Mouse (Mus musculus) embryonic facial prominence, embryonic 15.5 days (tissue): ENCODE data around the gene Mgea5. TPM values are rescaled to one million over a fixed set of nuclear protein-coding genes. Genes with fewer than 3 reads are reported as not detected.

Experiments used
- ATAC-seq: fragments of 200-750 bp; cut with Nextera tagmentation; 2 replicates; pipeline ENCODE4 v1.8.0; 2017; ENCODE audit warnings: low read depth, moderate TSS enrichment; ENCODE audit not compliant: insufficient number of reproducible peaks, low FRiP score, low TSS enrichment
- H3K27ac ChIP-seq: fragments of 300-500 bp; sonication (generic); replicated peaks from 2 replicates; pipeline ENCODE4 v1.5.1; 2015; ENCODE audit warnings: mild to moderate bottlenecking, inconsistent platforms
- H3K27me3 ChIP-seq: fragments of 300-500 bp; sonication (generic); 2 replicates; pipeline ENCODE4 v1.6.1; 2015; ENCODE audit warnings: inconsistent platforms
- H3K36me3 ChIP-seq: fragments of 300-500 bp; sonication (generic); 2 replicates; pipeline ENCODE4 v1.6.1; 2015; ENCODE audit warnings: mild to moderate bottlenecking, inconsistent platforms
- H3K4me1 ChIP-seq: fragments of 300-500 bp; sonication (generic); 2 replicates; pipeline ENCODE4 v1.6.1; 2015; ENCODE audit warnings: inconsistent platforms
- H3K4me2 ChIP-seq: fragments of 300-500 bp; sonication (generic); replicated peaks from 2 replicates; pipeline ENCODE4 v1.6.1; 2015; ENCODE audit warnings: mild to moderate bottlenecking, inconsistent platforms
- H3K4me3 ChIP-seq: fragments of 300-500 bp; sonication (generic); replicated peaks from 2 replicates; pipeline ENCODE4 v1.5.1; 2015; ENCODE audit warnings: mild to moderate bottlenecking, inconsistent platforms
- H3K9ac ChIP-seq: fragments of 300-500 bp; sonication (generic); 2 replicates; pipeline ENCODE4 v1.6.1; 2015; ENCODE audit warnings: inconsistent platforms
- H3K9me3 ChIP-seq: fragments of 300-500 bp; sonication (generic); replicated peaks from 2 replicates; pipeline ENCODE4 v1.6.1; 2016; ENCODE audit warnings: inconsistent platforms
- WGBS: fragments of 180-500 bp; shearing (Covaris S2); methylation state at CpG from one replicate; pipeline ENCODE4 v1.1.7; 2015; 5-methylcytosine and 5-hydroxymethylcytosine counted together
- polyA plus RNA-seq: library from polyadenylated mRNA; unstranded; fragments of >200 nt; fragmentation: Nextera tagmentation; extraction: Ambion mirVana; gene quantifications from 2 replicates; pipeline ENCODE4 v1.2.1, GENCODE M21; 2015

Mgea5 gene
- polyA plus RNA-seq, 1 experiment from 2014 or later: 55.9 TPM

DNA sequence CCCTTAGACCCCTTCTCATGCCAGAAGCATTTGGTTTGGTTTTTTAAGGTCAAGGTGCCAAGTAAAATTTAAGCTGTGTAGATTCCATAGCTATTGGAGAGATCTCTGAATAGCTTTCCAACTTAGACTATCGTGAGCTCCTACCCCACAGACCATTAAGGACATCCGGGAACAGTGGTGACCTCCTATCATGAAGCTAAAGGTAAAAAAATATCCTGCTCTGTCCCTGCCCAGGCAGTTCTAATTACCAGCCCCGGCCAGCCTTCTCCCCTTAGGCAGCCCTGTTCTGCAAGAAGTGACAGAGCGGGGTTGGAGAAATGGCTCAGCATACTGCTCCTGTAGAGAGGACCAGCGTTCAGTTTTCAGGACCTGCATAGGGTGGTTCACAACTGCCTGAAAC, 45.1 kb downstream of the Mgea5 start:
- peaks cover 39% of the 10 kb centered on the region for H3K4me1 ChIP-seq

GRCm38 (mm10) chr19:45737846-45738484, 45.7 kb downstream of the Mgea5 start:
- Histone ChIP-seq H3K4me2 (peak overlapping the region; percentile 59; the same call in 1 of the 2 replicates), H3K27ac (no peak overlapping the region), H3K4me3 (no peak overlapping the region), H3K9ac (no peak overlapping the region), H3K27me3 (peaks cover 98% of the 10 kb centered on the region), H3K4me1 (peaks cover 34% of the 10 kb centered on the region), H3K36me3 (no peaks in the 10 kb centered on the region), H3K9me3 (no peaks in the 10 kb centered on the region)
- no peak for ATAC-seq
- 48% methylated on average over 10 of the region's 10 CpGs for WGBS

More for the DNA sequence above, 45.1 kb downstream of the Mgea5 start:
- Histone ChIP-seq H3K9me3 (no peaks in the 10 kb centered on the region), H3K4me3 (no peak overlapping the region), H3K27me3 (peaks cover 98% of the 10 kb centered on the region), H3K9ac (no peak overlapping the region), H3K27ac (no peak overlapping the region), H3K36me3 (no peaks in the 10 kb centered on the region), H3K4me2 (no peak overlapping the region)
- 28% methylated on average over 5 of the region's 5 CpGs for WGBS
- no peak for ATAC-seq

- Histone ChIP-seq H3K4me3 (peak overlapping the region; percentile 29), H3K4me1 (peaks cover 27% of the 10 kb centered on the region), H3K27ac (no peak overlapping the region), H3K9me3 (no peaks in the 10 kb centered on the region), H3K27me3 (peaks cover 98% of the 10 kb centered on the region), H3K4me2 (peak overlapping the region; percentile 59), H3K36me3 (no peaks in the 10 kb centered on the region), H3K9ac (no peak overlapping the region)
- peak; percentile 32 for ATAC-seq
- WGBS: 8% methylated on average over 23 of the region's 23 CpGs
These were observed 46.3 kb downstream of the Mgea5 start for GRCm38 (mm10) chr19:45737208-45737845.

GRCm38 (mm10) chr19:45736855-45737207, 46.8 kb downstream of the Mgea5 start:
- no peaks in the 10 kb centered on the region for H3K9me3 ChIP-seq
- peak overlapping the region; percentile 29 for H3K4me3 ChIP-seq
- no peaks in the 10 kb centered on the region for H3K36me3 ChIP-seq
- peaks cover 22% of the 10 kb centered on the region for H3K4me1 ChIP-seq
- ATAC-seq: no peak
- H3K27me3 ChIP-seq: peaks cover 97% of the 10 kb centered on the region
- WGBS: under 1% methylated on average over 28 of the region's 28 CpGs
- H3K4me2 ChIP-seq: peak overlapping the region; percentile 59
- H3K27ac ChIP-seq: no peak overlapping the region
- no peak overlapping the region for H3K9ac ChIP-seq

DNA sequence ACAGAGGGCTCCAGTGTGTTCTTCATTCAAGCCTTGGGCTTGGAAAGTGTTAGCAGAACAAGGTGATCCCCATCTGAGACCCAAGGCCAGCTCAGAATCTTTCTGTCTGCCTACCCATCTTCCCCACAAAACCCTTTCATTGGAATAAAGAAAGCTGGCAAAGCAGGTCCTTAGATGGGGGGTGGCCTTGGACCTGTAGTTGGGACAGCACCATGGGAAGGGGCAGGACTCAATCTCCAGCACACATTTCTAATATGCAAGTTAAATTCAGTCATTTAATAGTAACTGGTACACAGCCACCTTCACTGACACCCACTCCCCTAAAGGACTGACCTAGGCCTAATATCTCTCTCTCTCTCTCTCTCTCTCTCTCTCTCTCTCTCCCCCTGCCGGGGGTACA, 47.4 kb downstream of the Mgea5 start:
- 50% methylated on average over 1 of the region's 1 CpGs for WGBS
- H3K27ac ChIP-seq: no peak overlapping the region
- H3K27me3 ChIP-seq: peaks cover 94% of the 10 kb centered on the region

GRCm38 (mm10) chr19:45734762-45735161, 48.9 kb downstream of the Mgea5 start:
- 51% methylated on average over 7 of the region's 7 CpGs for WGBS
- H3K36me3 ChIP-seq: no peaks in the 10 kb centered on the region
- no peak overlapping the region for H3K27ac ChIP-seq
- H3K4me3 ChIP-seq: no peak overlapping the region
- no peak overlapping the region for H3K4me2 ChIP-seq
- peaks cover 80% of the 10 kb centered on the region for H3K27me3 ChIP-seq
- ATAC-seq: no peak
- no peak overlapping the region for H3K9ac ChIP-seq
- H3K4me1 ChIP-seq: peaks cover 10% of the 10 kb centered on the region
- no peaks in the 10 kb centered on the region for H3K9me3 ChIP-seq

More for the DNA sequence above, 47.4 kb downstream of the Mgea5 start:
- H3K4me3 ChIP-seq: no peak overlapping the region
- H3K9me3 ChIP-seq: no peaks in the 10 kb centered on the region
- ATAC-seq: no peak
- H3K4me2 ChIP-seq: no peak overlapping the region
- no peak overlapping the region for H3K9ac ChIP-seq
- H3K36me3 ChIP-seq: no peaks in the 10 kb centered on the region
- H3K4me1 ChIP-seq: peaks cover 16% of the 10 kb centered on the region

DNA sequence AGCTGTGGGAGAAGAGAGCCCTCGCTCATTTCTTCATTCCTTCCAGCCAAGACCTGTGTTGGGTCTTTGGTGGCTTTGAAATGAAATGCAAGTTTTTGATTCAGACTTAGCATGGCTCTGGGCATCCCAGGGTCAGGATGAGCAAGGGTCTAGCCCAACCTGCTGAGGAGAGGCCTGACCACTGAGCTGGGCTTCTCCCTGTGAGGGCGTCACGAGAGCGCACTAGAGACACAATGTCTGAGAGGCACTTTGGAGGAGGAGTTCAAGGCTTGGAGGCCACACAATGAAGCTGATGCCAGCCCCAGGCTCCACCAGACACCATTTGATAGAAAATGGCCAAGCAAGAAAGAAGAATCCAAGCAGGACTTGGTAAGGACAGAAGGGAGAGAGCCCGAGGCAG, 49.4 kb downstream of the Mgea5 start:
- no peak overlapping the region for H3K4me2 ChIP-seq
- ATAC-seq: no peak
- no peak overlapping the region for H3K9ac ChIP-seq
- H3K4me3 ChIP-seq: no peak overlapping the region
- peaks cover 74% of the 10 kb centered on the region for H3K27me3 ChIP-seq
- no peak overlapping the region for H3K27ac ChIP-seq
- H3K36me3 ChIP-seq: no peaks in the 10 kb centered on the region
- peaks cover 10% of the 10 kb centered on the region for H3K4me1 ChIP-seq
- 77% methylated on average over 5 of the region's 5 CpGs for WGBS
- H3K9me3 ChIP-seq: no peaks in the 10 kb centered on the region

- H3K9ac ChIP-seq: no peak overlapping the region
- no peak overlapping the region for H3K4me2 ChIP-seq
- 19% methylated on average over 10 of the region's 10 CpGs for WGBS
- H3K27me3 ChIP-seq: peaks cover 68% of the 10 kb centered on the region
- no peaks in the 10 kb centered on the region for H3K9me3 ChIP-seq
- H3K4me1 ChIP-seq: peaks cover 10% of the 10 kb centered on the region
- H3K4me3 ChIP-seq: no peak overlapping the region
- ATAC-seq: no peak
- H3K27ac ChIP-seq: no peak overlapping the region
- no peaks in the 10 kb centered on the region for H3K36me3 ChIP-seq
These were observed 50.1 kb downstream of the Mgea5 start for GRCm38 (mm10) chr19:45733564-45733963.

- 83% methylated on average over 7 of the region's 7 CpGs for WGBS
- H3K4me3 ChIP-seq: no peak overlapping the region
- peaks cover 49% of the 10 kb centered on the region for H3K27me3 ChIP-seq
- H3K27ac ChIP-seq: no peak overlapping the region
- no peak for ATAC-seq
- H3K4me2 ChIP-seq: no peak overlapping the region
- no peak overlapping the region for H3K9ac ChIP-seq
- no peaks in the 10 kb centered on the region for H3K36me3 ChIP-seq
- peaks cover under 1% of the 10 kb centered on the region; the same call in 1 of the 2 replicates for H3K4me1 ChIP-seq
- no peaks in the 10 kb centered on the region for H3K9me3 ChIP-seq
These were observed 52.0 kb downstream of the Mgea5 start for GRCm38 (mm10) chr19:45731658-45732057.

GRCm38 (mm10) chr19:45730042-45730441, 53.6 kb downstream of the Mgea5 start:
- H3K27me3 ChIP-seq: peaks cover 33% of the 10 kb centered on the region

DNA sequence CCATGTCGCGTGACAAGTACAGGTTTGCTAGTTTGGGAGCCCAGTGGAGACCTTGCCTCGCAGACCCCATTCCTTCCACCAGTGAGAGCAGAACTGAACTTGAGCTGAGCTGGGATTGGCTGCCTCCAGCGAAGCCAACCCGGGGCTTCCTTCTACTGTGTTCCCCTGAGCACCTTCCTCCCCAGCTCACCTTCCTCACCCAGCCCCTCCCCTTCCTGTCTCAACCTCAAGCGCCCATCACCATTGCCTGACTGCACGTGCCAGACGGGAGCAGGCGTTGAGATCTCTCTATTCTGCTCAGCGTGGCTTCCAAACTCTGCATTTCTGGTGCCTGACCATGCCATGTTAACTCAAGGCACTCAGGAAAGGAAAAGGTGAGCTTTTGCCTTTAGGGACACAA, 56.4 kb downstream of the Mgea5 start:
- ATAC-seq: no peak
- Histone ChIP-seq H3K4me2 (no peak overlapping the region), H3K36me3 (no peaks in the 10 kb centered on the region), H3K4me3 (no peak overlapping the region), H3K27me3 (peaks cover 6% of the 10 kb centered on the region), H3K9me3 (no peaks in the 10 kb centered on the region), H3K9ac (no peak overlapping the region), H3K4me1 (peaks cover 6% of the 10 kb centered on the region), H3K27ac (no peak overlapping the region)
- WGBS: 69% methylated on average over 10 of the region's 10 CpGs

More at GRCm38 (mm10) chr19:45730042-45730441, 53.6 kb downstream of the Mgea5 start:
- Histone ChIP-seq H3K4me2 (no peak overlapping the region), H3K9me3 (no peaks in the 10 kb centered on the region), H3K36me3 (no peaks in the 10 kb centered on the region), H3K4me3 (no peak overlapping the region), H3K9ac (no peak overlapping the region), H3K27ac (no peak overlapping the region), H3K4me1 (peaks cover 6% of the 10 kb centered on the region)
- WGBS: 79% methylated on average over 8 of the region's 8 CpGs
- no peak for ATAC-seq
